In the genomic region with DNA sequence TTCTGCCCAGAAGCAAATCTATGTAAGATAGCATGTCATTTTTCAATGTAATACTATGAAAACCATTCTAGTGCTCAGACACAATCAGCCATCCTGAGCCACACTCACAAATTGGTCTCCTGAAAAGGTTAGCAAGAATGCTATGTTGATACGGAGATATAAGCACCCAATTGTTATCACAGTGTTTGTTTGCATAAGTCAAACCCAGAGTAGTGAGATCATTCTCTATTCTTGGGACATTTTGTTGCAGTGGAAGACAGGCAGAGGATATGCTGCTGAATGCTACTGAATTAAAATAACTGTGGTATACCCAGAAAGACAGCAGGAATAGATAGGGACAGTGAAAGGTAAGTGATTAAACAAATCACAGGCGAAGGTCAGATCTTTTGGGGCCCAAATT, we compare ENCODE assay signal across 15 mouse cellular contexts. TPM values are rescaled to one million over a fixed set of nuclear protein-coding genes. Genes with fewer than 3 reads are reported as not detected.
DNase-seq lines count a peak whose midpoint lies in the region; ATAC-seq and TF ChIP-seq lines count a peak whose summit lies in the region.
"Had no signal": no experiment of that assay in that cellular context is flagged by ENCODE, and none has a peak within 500 bp of the region (broad histone marks: within the 10 kb centered on the region; RNA-seq: fewer than 3 reads in every experiment).

No protein-coding gene starts in this region.

- DNase-seq in heart, postnatal 36 days = no peak
- DNase-seq in layer of hippocampus, adult 2 months (ENCODE audit: low spot score in 2 of 2) = no peak
- DNase-seq in layer of hippocampus, postnatal 14 days (ENCODE audit: low spot score in 2 of 2) = no peak
- DNase-seq in stomach, postnatal 0 days (ENCODE audit: low spot score) = no peak
- DNase-seq in embryo, embryonic 9.5 days (ENCODE audit: extremely low spot score) = no peak
- DNase-seq: cerebellum, adult 2 months; cerebellum, postnatal 36 days; kidney, adult 11 months; retina, postnatal 1 day had no signal

- H3K27ac ChIP-seq in heart, embryonic 13.5 days (replicated peaks) = peak overlapping the region; percentile 75
- H3K27ac ChIP-seq in layer of hippocampus, adult 2 months = peak overlapping the region; percentile 83
- H3K27ac ChIP-seq in stomach, embryonic 14.5 days (ENCODE audit: low read length) = peak overlapping the region; percentile 6; the same call in 1 of the 2 replicates
- no peak overlapping the region for H3K27ac ChIP-seq in stomach, postnatal 0 days (replicated peaks)
- H3K27ac ChIP-seq: forebrain, embryonic 10.5 days; heart, embryonic 10.5 days; limb, embryonic 15.5 days had no signal

- H3K9ac ChIP-seq in heart, embryonic 13.5 days = peak overlapping the region; percentile 50; the same call in 1 of the 2 replicates
- H3K9ac ChIP-seq in stomach, embryonic 14.5 days (replicated peaks; ENCODE audit: low read depth, low read length) = no peak overlapping the region
- H3K9ac ChIP-seq in stomach, postnatal 0 days (ENCODE audit: low read length) = no peak overlapping the region
- H3K9ac ChIP-seq: forebrain, postnatal 0 days; limb, embryonic 15.5 days had no signal

- peaks cover 3% of the 10 kb centered on the region for H3K9me3 ChIP-seq in heart, embryonic 13.5 days
- H3K9me3 ChIP-seq in stomach, embryonic 14.5 days (ENCODE audit: control insufficient read depth, low read depth, low read length) = peaks cover 4% of the 10 kb centered on the region
- H3K9me3 ChIP-seq in stomach, postnatal 0 days (ENCODE audit: control insufficient read depth, low read length) = no peaks in the 10 kb centered on the region; the same call in 1 of the 2 replicates

- intact Hi-C loops in heart, postnatal 36 days (cut with DNase I) = no loop called here

- peak overlapping the region; percentile 16 for H3K4me2 ChIP-seq in heart, embryonic 13.5 days
- H3K4me2 ChIP-seq in stomach, embryonic 14.5 days (replicated peaks; ENCODE audit: low read depth, low read length) = no peak overlapping the region
- H3K4me2 ChIP-seq in stomach, postnatal 0 days (replicated peaks; ENCODE audit: low read depth) = no peak overlapping the region
- H3K4me2 ChIP-seq: limb, embryonic 15.5 days had no signal

- H3K27me3 ChIP-seq in heart, embryonic 13.5 days (replicated peaks) = no peaks in the 10 kb centered on the region
- H3K27me3 ChIP-seq in stomach, embryonic 14.5 days (ENCODE audit: control insufficient read depth, insufficient read depth, low read length) = no peaks in the 10 kb centered on the region
- H3K27me3 ChIP-seq in stomach, postnatal 0 days (ENCODE audit: control insufficient read depth, insufficient read depth, low read length) = no peaks in the 10 kb centered on the region
- H3K27me3 ChIP-seq: limb, embryonic 15.5 days had no signal

- H3K36me3 ChIP-seq in heart, embryonic 13.5 days = peaks cover 22% of the 10 kb centered on the region
- H3K36me3 ChIP-seq in stomach, embryonic 14.5 days (ENCODE audit: control insufficient read depth, insufficient read depth, low read length) = no peaks in the 10 kb centered on the region
- no peaks in the 10 kb centered on the region; the same call in 1 of the 2 replicates for H3K36me3 ChIP-seq in stomach, postnatal 0 days (ENCODE audit: control insufficient read depth, insufficient read depth, low read length)
- H3K36me3 ChIP-seq: limb, embryonic 15.5 days had no signal

- 38% methylated on average over 2 of the region's 2 CpGs for WGBS in heart, embryonic 13.5 days
- 61% methylated on average over 2 of the region's 2 CpGs for WGBS in stomach, embryonic 14.5 days
- 53% methylated on average over 2 of the region's 2 CpGs for WGBS in stomach, postnatal 0 days

- no peak overlapping the region for H3K4me3 ChIP-seq in heart, embryonic 13.5 days
- H3K4me3 ChIP-seq in layer of hippocampus, adult 2 months = no peak overlapping the region
- H3K4me3 ChIP-seq in stomach, embryonic 14.5 days (ENCODE audit: low read depth, low read length) = no peak overlapping the region
- H3K4me3 ChIP-seq in stomach, postnatal 0 days (ENCODE audit: low read depth, low read length) = no peak overlapping the region
- H3K4me3 ChIP-seq: forebrain, embryonic 10.5 days; heart, embryonic 10.5 days; limb, embryonic 15.5 days had no signal

- peaks cover 59% of the 10 kb centered on the region for H3K4me1 ChIP-seq in heart, embryonic 13.5 days
- H3K4me1 ChIP-seq in stomach, embryonic 14.5 days (ENCODE audit: control insufficient read depth, insufficient read depth, low read length) = peaks cover 13% of the 10 kb centered on the region; the same call in 1 of the 2 replicates
- H3K4me1 ChIP-seq in stomach, postnatal 0 days (replicated peaks; ENCODE audit: control insufficient read depth, insufficient read depth) = no peaks in the 10 kb centered on the region
- H3K4me1 ChIP-seq: limb, embryonic 15.5 days had no signal

- TF ChIP-seq CTCF in layer of hippocampus, adult 2 months (conservative IDR thresholded peaks at IDR 0.05) = no peak
- TF ChIP-seq CTCF in stomach, postnatal 0 days (IDR thresholded peaks at IDR 0.05; ENCODE audit: low read depth) = no peak

- no peak for ATAC-seq in heart, embryonic 13.5 days (ENCODE audit: extremely low read depth, insufficient number of reproducible peaks, low FRiP score, low TSS enrichment)
- no peak for ATAC-seq in stomach, embryonic 14.5 days (ENCODE audit: insufficient number of reproducible peaks, insufficient read depth, low FRiP score, low read depth)
- no peak for ATAC-seq in stomach, postnatal 0 days (ENCODE audit: low FRiP score, low TSS enrichment)
- ATAC-seq: forebrain, postnatal 0 days had no signal

- TF ChIP-seq EP300 in stomach, postnatal 0 days (optimal IDR thresholded peaks at IDR 0.05) = no peak

RNA-seq across cellular contexts. Expression of a gene that starts 49.2 kb away (rescaled TPM):
- 39.6 and 43.5 TPM in 2 replicates for polyA plus RNA-seq in heart, embryonic 13.5 days (2015; fragmentation: Nextera tagmentation; extraction: Ambion mirVana)
- 10 to 100 TPM; 69.9 to 74.6 TPM for total RNA-seq in heart, postnatal 36 days (2021)
- 10 to 100 TPM; 16.6 to 24.4 TPM for total RNA-seq in layer of hippocampus, adult 2 months (2021)
- 10 to 100 TPM; 40.9 to 47.9 TPM for total RNA-seq in layer of hippocampus, postnatal 14 days (2021)
- polyA plus RNA-seq in stomach, embryonic 14.5 days (2014; fragmentation: Nextera tagmentation; extraction: Ambion mirVana) = 43.1 and 44.5 TPM in 2 replicates
- polyA plus RNA-seq in stomach, postnatal 0 days (2015; fragmentation: Nextera tagmentation; extraction: Ambion mirVana) = 9.7 and 10.4 TPM in 2 replicates
